Mouse (Mus musculus) CH12.LX (cell line): ENCODE results near the gene Ppm1l. TPM values are rescaled to one million over a fixed set of nuclear protein-coding genes. Genes with fewer than 3 reads are reported as not detected.

Source experiments
- DNase-seq: peaks from one replicate; pipeline ENCODE4 v3.0.0-alpha.2; 2013; ENCODE audit errors: extremely low read depth
- H3K27ac ChIP-seq: 2 replicates; pipeline ENCODE4 v1.5.1; 2012; ENCODE audit warnings: low read depth, mild to moderate bottlenecking, control low read depth, moderate library complexity; ENCODE audit not compliant: insufficient read depth
- H3K27me3 ChIP-seq: replicated peaks from 2 replicates; pipeline ENCODE3; 2012; ENCODE audit warnings: inconsistent platforms
- H3K36me3 ChIP-seq, 2 experiments: replicated peaks in 1 of 2; 2 replicates each; pipeline versions ENCODE3 to v1.6.1; 2012; ENCODE audit warnings: inconsistent platforms in 1 of 2, low read length in 1 of 2, mild to moderate bottlenecking in 1 of 2, mixed read lengths in 1 of 2, moderate library complexity in 1 of 2; ENCODE audit not compliant: control insufficient read depth in 1 of 2, insufficient read depth in 1 of 2
- H3K4me1 ChIP-seq, 2 experiments: 2 replicates each; pipeline ENCODE4 v1.6.1; 2012; ENCODE audit warnings: inconsistent platforms in 1 of 2, moderate library complexity in 1 of 2; ENCODE audit not compliant: insufficient read depth in 2 of 2, control insufficient read depth in 1 of 2
- H3K4me2 ChIP-seq: 2 replicates; pipeline ENCODE4 v1.6.1; 2012; ENCODE audit warnings: low read depth, mild to moderate bottlenecking, control low read depth; ENCODE audit not compliant: poor library complexity, insufficient read depth, severe bottlenecking
- H3K4me3 ChIP-seq, 3 experiments: fragments of 150-350 bp in 1 of 3; sonication (generic) in 1 of 3; replicated peaks in 1 of 3; 2 replicates each; pipeline versions ENCODE3 to v1.5.1; 2011 to 2012; ENCODE audit warnings: low read depth in 2 of 3, low read length in 2 of 3, mild to moderate bottlenecking in 2 of 3, moderate library complexity in 2 of 3, control low read depth in 1 of 3, improper control_type of control experiment in 1 of 3, inconsistent platforms in 1 of 3, mixed read lengths in 1 of 3; ENCODE audit not compliant: poor library complexity in 1 of 3
- H3K79me2 ChIP-seq: replicated peaks from 2 replicates; pipeline ENCODE4 v1.6.1; 2012; ENCODE audit warnings: mild to moderate bottlenecking, moderate library complexity; ENCODE audit not compliant: control insufficient read depth, poor library complexity, insufficient read depth, severe bottlenecking; ENCODE audit errors: extremely low read depth
- H3K9ac ChIP-seq: 2 replicates; pipeline ENCODE4 v1.6.1; 2012; ENCODE audit warnings: low read depth, mild to moderate bottlenecking, control low read depth, moderate library complexity; ENCODE audit not compliant: insufficient read depth
- H3K9me3 ChIP-seq: replicated peaks from 2 replicates; pipeline ENCODE3; 2012; ENCODE audit warnings: low read length, inconsistent platforms, mixed read lengths
- BHLHE40 ChIP-seq: IDR thresholded peaks from 2 replicates; pipeline ENCODE4 v1.6.1; 2011; ENCODE audit warnings: mild to moderate bottlenecking, low read depth, low read length, improper control_type of control experiment
- CHD1 ChIP-seq: IDR thresholded peaks from 2 replicates; pipeline ENCODE4 v1.6.1; 2012; ENCODE audit warnings: low read depth, low read length, improper control_type of control experiment, inconsistent platforms
- CTCF ChIP-seq, 2 experiments: IDR thresholded peaks in 1 of 2; conservative IDR thresholded peaks in 1 of 2; 2 replicates each; pipeline ENCODE4 v1.5.1; 2011 to 2012; ENCODE audit warnings: low read depth in 2 of 2, low read length in 2 of 2, improper control_type of control experiment in 1 of 2, inconsistent platforms in 1 of 2, mild to moderate bottlenecking in 1 of 2, moderate library complexity in 1 of 2
- E2F4 ChIP-seq: IDR thresholded peaks from 2 replicates; pipeline ENCODE4 v1.6.1; 2011; ENCODE audit warnings: low read depth, low read length, improper control_type of control experiment; ENCODE audit not compliant: insufficient replicate concordance
- ELF1 ChIP-seq: IDR thresholded peaks from 2 replicates; pipeline ENCODE4 v1.6.1; 2014; ENCODE audit warnings: low read depth, mild to moderate bottlenecking, inconsistent platforms, low read length, improper control_type of control experiment
- IRF4 ChIP-seq: IDR thresholded peaks from 2 replicates; pipeline ENCODE4 v1.6.1; 2014; ENCODE audit warnings: low read depth, mild to moderate bottlenecking, inconsistent platforms, low read length, improper control_type of control experiment
- JUN ChIP-seq: IDR thresholded peaks from 2 replicates; pipeline ENCODE4 v1.6.1; 2011; ENCODE audit warnings: low read depth, mild to moderate bottlenecking, low read length, improper control_type of control experiment, moderate library complexity; ENCODE audit not compliant: insufficient read depth
- MAX ChIP-seq: IDR thresholded peaks from 2 replicates; pipeline ENCODE4 v1.6.1; 2011; ENCODE audit warnings: low read length, improper control_type of control experiment
- MEF2A ChIP-seq: IDR thresholded peaks from 2 replicates; pipeline ENCODE4 v1.6.1; 2014; ENCODE audit warnings: low read depth, mild to moderate bottlenecking, inconsistent platforms, low read length, improper control_type of control experiment, borderline replicate concordance
- NELFE ChIP-seq: IDR thresholded peaks from 2 replicates; pipeline ENCODE4 v1.6.1; 2011; ENCODE audit warnings: low read depth, low read length, improper control_type of control experiment
- POLR2A ChIP-seq: IDR thresholded peaks from 2 replicates; pipeline ENCODE4 v1.6.1; 2011; ENCODE audit warnings: low read depth, mild to moderate bottlenecking, improper control_type of control experiment, low read length
- SIN3A ChIP-seq: IDR thresholded peaks from 2 replicates; pipeline ENCODE4 v1.6.1; 2012; ENCODE audit warnings: low read length, improper control_type of control experiment, inconsistent platforms
- TCF12 ChIP-seq: IDR thresholded peaks from 2 replicates; pipeline ENCODE4 v1.6.1; 2014; ENCODE audit warnings: low read depth, mild to moderate bottlenecking, inconsistent platforms, low read length, improper control_type of control experiment
- UBTF ChIP-seq: IDR thresholded peaks from 2 replicates; pipeline ENCODE4 v1.6.1; 2012; ENCODE audit warnings: low read depth, mild to moderate bottlenecking, inconsistent platforms, low read length, improper control_type of control experiment, moderate library complexity
- USF2 ChIP-seq: conservative IDR thresholded peaks from 2 replicates; pipeline ENCODE4 v1.6.1; 2011; ENCODE audit warnings: low read depth, low read length, improper control_type of control experiment
- ZC3H11A ChIP-seq: IDR thresholded peaks from 2 replicates; pipeline ENCODE4 v1.6.1; 2012; ENCODE audit warnings: low read depth, mild to moderate bottlenecking, inconsistent platforms, low read length, improper control_type of control experiment
- ZNF384 ChIP-seq: IDR thresholded peaks from 2 replicates; pipeline ENCODE4 v1.6.1; 2012; ENCODE audit warnings: low read depth, low read length, improper control_type of control experiment, inconsistent platforms
- dilution Hi-C: fragments of 300-500 bp; cut with MboI; formaldehyde crosslinking; loops from 2 replicates; pipeline ENCODE4 v1.14.3; 2020; ENCODE audit warnings: low sequenced_read_pairs; ENCODE audit not compliant: extremely low pct_unique_long_range_greater_than_20kb, extremely low pct_ligation_motif_present
- in situ Hi-C: fragments of 300-500 bp; cut with MboI; formaldehyde crosslinking; loops from 3 replicates; pipeline ENCODE4 v1.14.3; 2019; ENCODE audit warnings: low sequenced_read_pairs, low pct_ligation_motif_present, low pct_unique_long_range_greater_than_20kb, mixed read lengths
- polyA plus RNA-seq: library from polyadenylated mRNA; unstranded; fragments of >175 nt; gene quantifications from 2 replicates; pipeline ENCODE4 v1.2.1, GENCODE M21; 2012; ENCODE audit warnings: low read depth; ENCODE audit not compliant: insufficient read length
- total RNA-seq, 2 experiments: library from RNA; depleted of rRNA; stranded (reverse); fragments of 300-350 nt in 1 of 2; fragments of >200 nt in 1 of 2; gene quantifications; 2 replicates each; pipeline ENCODE4 v1.2.3; 2012 to 2014

The Ppm1l gene
- total and polyA plus RNA-seq, 3 experiments, result 0.68 to 2.4 (median 1.7) TPM

DNA sequence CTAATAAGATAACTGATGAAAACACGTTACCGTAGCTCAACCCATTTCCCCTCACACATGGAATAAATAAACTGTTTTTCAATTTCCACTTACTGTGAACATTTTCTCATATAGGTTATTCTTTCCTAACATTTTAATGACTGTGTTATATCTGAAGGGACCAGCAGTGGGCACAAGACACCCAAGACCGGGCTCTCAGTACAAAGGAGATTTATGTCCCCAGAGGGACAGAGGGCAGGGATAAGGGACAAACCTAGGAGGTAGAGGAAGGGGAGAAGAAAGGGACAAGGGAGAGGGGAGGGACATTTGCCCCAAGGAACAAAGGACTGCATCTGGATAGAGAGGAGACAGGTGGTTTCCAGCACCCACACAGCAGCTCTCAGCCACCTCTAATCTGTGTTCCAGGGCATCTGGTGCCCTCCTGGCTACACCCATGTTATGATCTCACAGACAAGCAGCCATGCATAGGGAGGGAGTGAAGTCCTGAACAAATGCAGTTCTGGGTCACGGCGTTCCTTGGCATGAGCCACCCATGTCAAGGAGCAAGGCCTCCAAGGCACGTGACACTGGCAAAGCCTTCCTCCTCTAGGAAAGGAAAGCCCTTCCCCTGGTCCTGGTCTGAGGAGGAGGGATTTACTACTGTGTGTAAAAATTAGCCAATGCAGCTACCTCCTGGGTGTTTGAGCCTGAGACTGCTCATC is 174.5 kb downstream of the Ppm1l start:
- Histone ChIP-seq H3K4me2 (no peak overlapping the region), H3K9me3 (no peaks in the 10 kb centered on the region), H3K4me1 (peaks cover 4 to 32% of the 10 kb centered on the region in 2 experiments; a peak in 3 of 4 replicates), H3K9ac (no peak overlapping the region), H3K36me3 (no peaks in the 10 kb centered on the region), H3K79me2 (no peaks in the 10 kb centered on the region), H3K27me3 (no peaks in the 10 kb centered on the region), H3K4me3 (no peak overlapping the region), H3K27ac (no peak overlapping the region)
- in situ Hi-C loops (no loop called here), dilution Hi-C loops (no loop called here)
- DNase-seq, result no peak
- TF ChIP-seq USF2, result no peak
- TF ChIP-seq CHD1, result no peak
- TF ChIP-seq TCF12, result no peak
- TF ChIP-seq CTCF (conservative IDR thresholded peaks at IDR 0.05 in 1 of 2, IDR thresholded peaks at IDR 0.05 in 1 of 2; ENCODE audit: low read depth in 2 of 2, low read length in 2 of 2), result peak in 1 of 2 experiments; percentile 6; a peak in 1 of 4 replicates
- no peak for TF ChIP-seq MEF2A
- TF ChIP-seq MAX, result no peak
- TF ChIP-seq BHLHE40, result no peak

DNA sequence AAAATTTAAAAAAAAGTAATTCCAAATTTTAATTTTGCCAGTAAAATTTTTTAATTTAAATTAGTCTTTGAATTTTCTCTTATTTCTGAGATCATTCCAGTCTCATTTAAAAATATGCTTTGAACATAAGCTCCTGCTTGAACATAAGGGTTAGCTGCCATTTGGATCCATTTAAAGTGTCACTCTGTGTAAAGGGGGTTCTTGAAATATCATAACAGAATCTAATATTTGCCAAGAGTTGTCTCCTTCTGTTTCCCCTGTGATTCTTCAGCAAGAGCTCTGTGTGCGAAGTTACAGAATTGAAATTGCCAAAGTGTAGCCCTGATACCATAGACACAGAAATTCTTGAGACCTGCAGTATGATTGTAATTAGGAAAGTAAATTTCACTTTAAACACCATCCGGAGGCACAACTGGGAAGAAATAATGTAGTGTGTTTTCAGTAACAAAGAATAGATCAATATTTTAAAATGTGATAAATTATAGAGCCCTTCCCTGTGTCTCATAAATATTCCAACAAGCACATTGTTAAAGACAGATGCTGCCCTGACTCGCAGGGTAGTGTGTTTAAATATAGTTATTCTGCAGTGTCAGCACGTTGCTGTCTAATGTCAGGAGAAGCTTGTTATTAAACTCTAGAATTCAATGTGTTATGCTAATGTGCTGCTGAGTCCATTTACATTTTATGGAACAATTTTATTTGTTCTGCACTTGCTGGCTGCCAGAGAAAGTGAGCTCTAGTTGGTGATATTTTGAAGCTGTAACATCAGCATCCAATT is 177.8 kb downstream of the Ppm1l start:
- no peak overlapping the region for H3K4me3 ChIP-seq
- H3K27ac ChIP-seq, result no peak overlapping the region
- in situ Hi-C loops (no loop called here), dilution Hi-C loops (no loop called here)
- no peak overlapping the region for H3K9ac ChIP-seq
- no peak for DNase-seq
- no peaks in the 10 kb centered on the region for H3K36me3 ChIP-seq
- H3K79me2 ChIP-seq, result no peaks in the 10 kb centered on the region
- H3K4me1 ChIP-seq, result peaks cover 0 to 7% of the 10 kb centered on the region in 2 experiments; a peak in 2 of 4 replicates
- TF ChIP-seq BHLHE40 (no peak), ELF1 (no peak), JUN (no peak), ZNF384 (no peak), UBTF (no peak), TCF12 (no peak), IRF4 (no peak), E2F4 (no peak), NELFE (no peak), USF2 (no peak), SIN3A (no peak), ZC3H11A (no peak), POLR2A (no peak)
- H3K27me3 ChIP-seq, result no peaks in the 10 kb centered on the region
- H3K4me2 ChIP-seq, result no peak overlapping the region
- no peaks in the 10 kb centered on the region for H3K9me3 ChIP-seq
